ENCODE assay signal across 8 mouse cellular contexts in the genomic region with DNA sequence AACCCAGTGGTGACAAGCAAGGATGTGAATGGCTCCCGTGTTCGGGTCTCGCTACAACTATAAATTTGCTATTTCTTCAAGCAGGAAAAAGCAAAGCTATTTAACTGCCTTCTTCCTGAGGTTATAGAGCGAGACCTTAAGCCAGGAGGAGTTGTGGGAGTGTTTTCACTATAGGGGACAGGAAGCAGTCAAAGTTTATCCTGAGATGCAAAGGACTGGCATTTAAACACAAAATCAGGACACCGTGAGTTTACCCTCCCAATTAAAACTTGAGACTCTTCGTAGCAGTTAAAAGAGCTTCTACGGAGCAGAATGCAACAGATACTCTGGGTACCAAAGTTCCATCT. TPM values are rescaled to one million over a fixed set of nuclear protein-coding genes. Genes with fewer than 3 reads are reported as not detected.
DNase-seq lines count a peak whose midpoint lies in the region; ATAC-seq and TF ChIP-seq lines count a peak whose summit lies in the region.

No protein-coding gene starts in this region.

- no peak for DNase-seq in kidney, postnatal 4 days
- no peak for DNase-seq in intestine, embryonic 14.5 days (ENCODE audit: low spot score)
- no peak for DNase-seq in ovary, postnatal 10 days (ENCODE audit: low spot score)
- no peak for DNase-seq in thymus, postnatal 0 days (ENCODE audit: low spot score)

- no peak for TF ChIP-seq POLR2A in myocyte (IDR thresholded peaks at IDR 0.05; ENCODE audit: insufficient read length, low read depth)

- H3K4me3 ChIP-seq in kidney, embryonic 16.5 days (ENCODE audit: low read length): peak overlapping the region; percentile 90
- H3K4me3 ChIP-seq in embryonic facial prominence, embryonic 12.5 days: peak overlapping the region; percentile 67
- peak overlapping the region; percentile 99 for H3K4me3 ChIP-seq in intestine, embryonic 14.5 days (ENCODE audit: low read depth, low read length)
- H3K4me3 ChIP-seq in myocyte: peak overlapping the region; percentile 58

- H3K79me2 ChIP-seq in myocyte (ENCODE audit: control insufficient read depth, insufficient read depth): peaks cover 64% of the 10 kb centered on the region

- WGBS in kidney, embryonic 16.5 days: 1% methylated on average over 7 of the region's 7 CpGs
- WGBS in embryonic facial prominence, embryonic 12.5 days: 4% methylated on average over 7 of the region's 7 CpGs
- WGBS in intestine, embryonic 14.5 days: 4% methylated on average over 7 of the region's 7 CpGs

- no peaks in the 10 kb centered on the region for H3K36me3 ChIP-seq in kidney, embryonic 16.5 days (ENCODE audit: insufficient read depth, low read length)
- H3K36me3 ChIP-seq in embryonic facial prominence, embryonic 12.5 days: no peaks in the 10 kb centered on the region
- no peaks in the 10 kb centered on the region for H3K36me3 ChIP-seq in intestine, embryonic 14.5 days (ENCODE audit: control insufficient read depth, insufficient read depth, low read length)
- no peaks in the 10 kb centered on the region for H3K36me3 ChIP-seq in myocyte (ENCODE audit: control insufficient read depth, insufficient read depth)

- no peaks in the 10 kb centered on the region for H3K27me3 ChIP-seq in kidney, embryonic 16.5 days (ENCODE audit: insufficient read depth, low read length)
- H3K27me3 ChIP-seq in embryonic facial prominence, embryonic 12.5 days: no peaks in the 10 kb centered on the region
- no peaks in the 10 kb centered on the region for H3K27me3 ChIP-seq in intestine, embryonic 14.5 days (replicated peaks; ENCODE audit: control insufficient read depth, insufficient read depth, low read length)
- H3K27me3 ChIP-seq in myocyte (ENCODE audit: control insufficient read depth, insufficient read depth, insufficient read length): no peaks in the 10 kb centered on the region

- H3K4me1 ChIP-seq in kidney, embryonic 16.5 days (ENCODE audit: insufficient read depth, low read length): peaks cover 29% of the 10 kb centered on the region
- H3K4me1 ChIP-seq in embryonic facial prominence, embryonic 12.5 days: peaks cover 11% of the 10 kb centered on the region
- H3K4me1 ChIP-seq in intestine, embryonic 14.5 days (replicated peaks; ENCODE audit: control insufficient read depth, insufficient read depth, low read length): peaks cover 22% of the 10 kb centered on the region

- peak overlapping the region; percentile 61 for H3ac ChIP-seq in myocyte (ENCODE audit: control insufficient read depth, insufficient read length)

- H3K9me3 ChIP-seq in kidney, embryonic 16.5 days (ENCODE audit: low read length): no peaks in the 10 kb centered on the region
- H3K9me3 ChIP-seq in embryonic facial prominence, embryonic 12.5 days: no peaks in the 10 kb centered on the region
- no peaks in the 10 kb centered on the region for H3K9me3 ChIP-seq in intestine, embryonic 14.5 days (ENCODE audit: control insufficient read depth, low read length)

- peak overlapping the region; percentile 97 for H3K27ac ChIP-seq in kidney, embryonic 16.5 days (ENCODE audit: low read length)
- peak overlapping the region; percentile 95 for H3K27ac ChIP-seq in embryonic facial prominence, embryonic 12.5 days
- peak overlapping the region; percentile 95 for H3K27ac ChIP-seq in intestine, embryonic 14.5 days (ENCODE audit: low read depth)

- no peak for ATAC-seq in kidney, embryonic 16.5 days (ENCODE audit: low FRiP score, low TSS enrichment)
- no peak for ATAC-seq in embryonic facial prominence, embryonic 12.5 days (ENCODE audit: insufficient number of reproducible peaks, insufficient read depth, low FRiP score, low TSS enrichment)
- ATAC-seq in intestine, embryonic 14.5 days (replicated peaks; ENCODE audit: low FRiP score, low TSS enrichment, low read depth): no peak
- no peak for ATAC-seq in megakaryocyte progenitor cell, adult 5-6 weeks (replicated peaks; ENCODE audit: poor library complexity)

- H3K4me2 ChIP-seq in kidney, embryonic 16.5 days (replicated peaks; ENCODE audit: low read depth, low read length): peak overlapping the region; percentile 83
- peak overlapping the region; percentile 67 for H3K4me2 ChIP-seq in embryonic facial prominence, embryonic 12.5 days (replicated peaks)
- peak overlapping the region; percentile 82 for H3K4me2 ChIP-seq in intestine, embryonic 14.5 days (ENCODE audit: low read length)
- H3K4me2 ChIP-seq in myocyte (ENCODE audit: low read depth): peak overlapping the region; percentile 85

- peak overlapping the region; percentile 95 for H3K9ac ChIP-seq in kidney, embryonic 16.5 days (replicated peaks; ENCODE audit: low read length)
- H3K9ac ChIP-seq in embryonic facial prominence, embryonic 12.5 days: peak overlapping the region; percentile 72
- peak overlapping the region; percentile 88 for H3K9ac ChIP-seq in intestine, embryonic 14.5 days (ENCODE audit: low read length)

TF ChIP-seq in myocyte, 11 proteins besides CTCF, POLR2A, EP300 and RAD21:
- TF ChIP-seq MYOD1 (IDR thresholded peaks at IDR 0.05; ENCODE audit: control insufficient read depth in 1 of 3, insufficient read length in 2 of 3, low read depth in 2 of 3) (no peak), MYOG (IDR thresholded peaks at IDR 0.05; ENCODE audit: control insufficient read depth in 1 of 3, insufficient read depth in 1 of 3, insufficient read length in 2 of 3, low read depth in 2 of 3) (no peak), TCF12 (IDR thresholded peaks at IDR 0.05; ENCODE audit: insufficient read depth, poor library complexity, severe bottlenecking) (no peak), TCF3 (IDR thresholded peaks at IDR 0.05; ENCODE audit: insufficient read length, low read depth) (no peak), USF1 (IDR thresholded peaks at IDR 0.05; ENCODE audit: low read depth) (no peak), CEBPB (IDR thresholded peaks at IDR 0.05; ENCODE audit: insufficient read depth, poor library complexity, severe bottlenecking) (no peak), E2F4 (IDR thresholded peaks at IDR 0.05; ENCODE audit: insufficient read depth) (no peak), POLR2AphosphoS2 (IDR thresholded peaks at IDR 0.05; ENCODE audit: insufficient read length, low read depth) (no peak), REST (IDR thresholded peaks at IDR 0.05; ENCODE audit: insufficient read depth, insufficient read length) (no peak), MAX (IDR thresholded peaks at IDR 0.05; ENCODE audit: low read depth) (no peak), SRF (IDR thresholded peaks at IDR 0.05; ENCODE audit: control insufficient read depth, insufficient read length, low read depth) (no peak)

RNA-seq across cellular contexts. Expression of gene Map3k4, which starts 1.0 kb away (rescaled TPM):
- 36.0 and 38.8 TPM in 2 replicates for polyA plus RNA-seq in kidney, embryonic 16.5 days (2015; fragmentation: Nextera tagmentation; extraction: Ambion mirVana)
- polyA plus RNA-seq in embryonic facial prominence, embryonic 12.5 days (2016; fragmentation: Nextera tagmentation; extraction: Ambion mirVana): 58.2 and 60.5 TPM in 2 replicates
- 42.6 and 46.8 TPM in 2 replicates for polyA plus RNA-seq in intestine, embryonic 14.5 days (2014; fragmentation: Nextera tagmentation; extraction: Ambion mirVana)
- polyA plus RNA-seq in myocyte (2012; fragmentation: generic; extraction: Trizol): 19.6 TPM
- polyA plus RNA-seq in thymus, postnatal 0 days (2015; fragmentation: Nextera tagmentation; extraction: Ambion mirVana): 33.4 and 41.3 TPM in 2 replicates
- total RNA-seq in megakaryocyte progenitor cell, adult 5-6 weeks (2015): 11.3 and 17.1 TPM in 2 replicates
- 20.1 and 25.1 TPM in 2 replicates for total RNA-seq in megakaryocyte progenitor cell, adult 5-6 weeks (2017)
